Mouse (Mus musculus) liver, embryonic 13.5 days (tissue): ENCODE data around the gene Ccdc60. TPM values are rescaled to one million over a fixed set of nuclear protein-coding genes. Genes with fewer than 3 reads are reported as not detected.

Experiments used
- ATAC-seq: fragments of 200-750 bp; cut with Nextera tagmentation; 2 replicates; pipeline ENCODE4 v1.8.0; 2017; ENCODE audit warnings: low read depth, mild to moderate bottlenecking, moderate number of reproducible peaks, moderate library complexity
- DNase-seq: peaks from one replicate; pipeline ENCODE4 v3.0.0; 2022
- H3K27ac ChIP-seq: fragments of 300-500 bp; sonication (generic); 2 replicates; pipeline ENCODE4 v1.5.1; 2015; ENCODE audit warnings: moderate library complexity, mild to moderate bottlenecking, inconsistent platforms
- H3K27me3 ChIP-seq: fragments of 300-500 bp; sonication (generic); 2 replicates; pipeline ENCODE4 v1.6.1; 2015; ENCODE audit warnings: mild to moderate bottlenecking, inconsistent platforms
- H3K36me3 ChIP-seq: fragments of 300-500 bp; sonication (generic); 2 replicates; pipeline ENCODE4 v1.6.1; 2015; ENCODE audit warnings: mild to moderate bottlenecking, inconsistent platforms
- H3K4me1 ChIP-seq: fragments of 300-500 bp; sonication (generic); replicated peaks from 2 replicates; pipeline ENCODE4 v1.6.1; 2015; ENCODE audit warnings: inconsistent platforms
- H3K4me2 ChIP-seq: fragments of 300-500 bp; sonication (generic); 2 replicates; pipeline ENCODE4 v1.6.1; 2015; ENCODE audit warnings: inconsistent platforms, mild to moderate bottlenecking, moderate library complexity
- H3K4me3 ChIP-seq: fragments of 300-500 bp; sonication (generic); replicated peaks from 2 replicates; pipeline ENCODE4 v1.5.1; 2015; ENCODE audit warnings: mild to moderate bottlenecking, inconsistent platforms
- H3K9ac ChIP-seq: fragments of 300-500 bp; sonication (generic); 2 replicates; pipeline ENCODE4 v1.6.1; 2015; ENCODE audit warnings: mild to moderate bottlenecking, inconsistent platforms
- H3K9me3 ChIP-seq: fragments of 300-500 bp; sonication (generic); replicated peaks from 2 replicates; pipeline ENCODE4 v1.6.1; 2016; ENCODE audit warnings: inconsistent platforms
- WGBS: fragments of 180-500 bp; shearing (Covaris S2); methylation state at CpG from one replicate; pipeline ENCODE4 v1.1.7; 2015; ENCODE audit not compliant: insufficient replicate concordance; 5-methylcytosine and 5-hydroxymethylcytosine counted together
- polyA plus RNA-seq: library from polyadenylated mRNA; unstranded; fragments of >200 nt; fragmentation: Nextera tagmentation; extraction: Ambion mirVana; gene quantifications from 2 replicates; pipeline ENCODE4 v1.2.1, GENCODE M21; 2015

The Ccdc60 gene
- polyA plus RNA-seq, 1 experiment from 2014 or later: 0.05 TPM

GRCm38 (mm10) chr5:116269212-116270145, 19.3 kb downstream of the Ccdc60 start:
- H3K36me3 ChIP-seq: no peaks in the 10 kb centered on the region
- WGBS: 72% methylated on average over 17 of the region's 17 CpGs
- no peak overlapping the region for H3K4me3 ChIP-seq
- no peak overlapping the region for H3K27ac ChIP-seq
- no peak for DNase-seq
- no peak overlapping the region for H3K4me2 ChIP-seq
- H3K9ac ChIP-seq: no peak overlapping the region
- no peak for ATAC-seq
- no peaks in the 10 kb centered on the region for H3K27me3 ChIP-seq
- no peaks in the 10 kb centered on the region for H3K4me1 ChIP-seq
- no peaks in the 10 kb centered on the region for H3K9me3 ChIP-seq

DNA sequence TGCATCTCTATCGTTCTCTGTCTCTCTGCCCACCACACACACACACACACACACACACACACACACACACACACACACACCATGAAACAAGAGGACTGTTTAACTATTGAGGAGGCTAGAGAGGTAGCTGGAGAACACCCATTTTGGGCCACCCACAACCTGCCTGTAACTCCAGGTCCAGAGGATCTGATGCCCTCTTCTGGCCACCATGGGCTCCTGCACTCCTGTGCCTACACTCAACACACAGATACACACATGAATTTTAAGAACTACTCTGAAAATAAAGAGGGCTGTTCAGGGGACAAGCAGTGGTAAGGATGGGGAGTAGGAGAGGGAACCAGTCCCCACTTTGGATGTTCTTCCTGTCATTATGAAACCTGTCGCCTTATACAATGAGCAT, 26.1 kb downstream of the Ccdc60 start:
- no peaks in the 10 kb centered on the region for H3K27me3 ChIP-seq
- 71% methylated on average over 2 of the region's 2 CpGs for WGBS
- H3K4me2 ChIP-seq: no peak overlapping the region
- H3K4me3 ChIP-seq: no peak overlapping the region
- H3K9me3 ChIP-seq: no peaks in the 10 kb centered on the region
- DNase-seq (no peak), ATAC-seq (no peak)
- H3K9ac ChIP-seq: no peak overlapping the region
- H3K4me1 ChIP-seq: no peaks in the 10 kb centered on the region
- no peak overlapping the region for H3K27ac ChIP-seq
- H3K36me3 ChIP-seq: no peaks in the 10 kb centered on the region

GRCm38 (mm10) chr5:116261944-116262343, 26.8 kb downstream of the Ccdc60 start:
- no peak for DNase-seq
- WGBS: 79% methylated on average over 5 of the region's 5 CpGs
- Histone ChIP-seq H3K9me3 (no peaks in the 10 kb centered on the region), H3K36me3 (no peaks in the 10 kb centered on the region), H3K9ac (no peak overlapping the region), H3K27ac (no peak overlapping the region), H3K27me3 (no peaks in the 10 kb centered on the region), H3K4me2 (no peak overlapping the region), H3K4me1 (no peaks in the 10 kb centered on the region), H3K4me3 (no peak overlapping the region)
- no peak for ATAC-seq

- DNase-seq: no peak
- H3K9ac ChIP-seq: no peak overlapping the region
- ATAC-seq: no peak
- H3K9me3 ChIP-seq: no peaks in the 10 kb centered on the region
- no peak overlapping the region for H3K4me3 ChIP-seq
- H3K4me1 ChIP-seq: no peaks in the 10 kb centered on the region
- no peak overlapping the region for H3K4me2 ChIP-seq
- no peak overlapping the region for H3K27ac ChIP-seq
- H3K36me3 ChIP-seq: no peaks in the 10 kb centered on the region
- H3K27me3 ChIP-seq: no peaks in the 10 kb centered on the region
- WGBS: 67% methylated on average over 5 of the region's 5 CpGs
Observed at GRCm38 (mm10) chr5:116260356-116260755, 28.4 kb downstream of the Ccdc60 start.

GRCm38 (mm10) chr5:116258321-116258860, 30.4 kb downstream of the Ccdc60 start:
- H3K4me3 ChIP-seq: no peak overlapping the region
- no peak overlapping the region for H3K9ac ChIP-seq
- H3K4me2 ChIP-seq: no peak overlapping the region
- H3K27me3 ChIP-seq: no peaks in the 10 kb centered on the region
- DNase-seq: no peak
- no peaks in the 10 kb centered on the region for H3K9me3 ChIP-seq
- no peaks in the 10 kb centered on the region for H3K36me3 ChIP-seq
- H3K27ac ChIP-seq: no peak overlapping the region
- peaks cover 8% of the 10 kb centered on the region for H3K4me1 ChIP-seq
- WGBS: 59% methylated on average over 8 of the region's 8 CpGs
- no peak for ATAC-seq

DNA sequence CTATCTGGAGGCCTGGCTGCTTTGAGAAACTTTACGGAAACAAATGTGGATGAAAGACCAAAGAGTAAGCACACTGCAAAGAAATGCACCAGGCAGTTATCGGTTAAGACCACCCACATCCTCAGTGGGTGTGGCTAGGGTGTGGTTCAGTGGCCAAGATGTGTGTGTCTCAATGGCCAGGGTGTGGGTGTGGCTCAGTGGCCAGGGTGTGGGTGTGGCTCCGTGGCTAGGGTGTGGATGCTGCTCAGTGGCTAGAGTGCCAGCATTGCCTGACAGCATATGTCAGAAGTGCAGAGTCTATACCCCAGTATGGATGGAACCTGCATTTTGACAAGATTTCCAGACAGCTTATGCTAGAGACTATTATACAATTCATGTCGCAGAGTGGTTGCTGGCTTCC, 34.9 kb downstream of the Ccdc60 start:
- H3K4me2 ChIP-seq: no peak overlapping the region
- WGBS: 55% methylated on average over 4 of the region's 4 CpGs
- no peak overlapping the region for H3K27ac ChIP-seq
- H3K9me3 ChIP-seq: 0 out of 2 replicates have a peak, but pooled peaks cover 6% of the 10 kb centered on the region
- peaks cover 13% of the 10 kb centered on the region for H3K4me1 ChIP-seq
- peak; percentile 13 for DNase-seq
- H3K36me3 ChIP-seq: no peaks in the 10 kb centered on the region
- ATAC-seq: 0 out of 2 replicates have a peak, but pooled peaks have one; percentile 29
- no peak overlapping the region for H3K4me3 ChIP-seq
- H3K9ac ChIP-seq: no peak overlapping the region
- H3K27me3 ChIP-seq: no peaks in the 10 kb centered on the region

- H3K27ac ChIP-seq: no peak overlapping the region
- DNase-seq: no peak
- no peak overlapping the region for H3K4me2 ChIP-seq
- peaks cover 13% of the 10 kb centered on the region for H3K4me1 ChIP-seq
- H3K4me3 ChIP-seq: no peak overlapping the region
- ATAC-seq: no peak
- WGBS: 37% methylated on average over 6 of the region's 6 CpGs
- H3K36me3 ChIP-seq: no peaks in the 10 kb centered on the region
- H3K9ac ChIP-seq: no peak overlapping the region
- no peaks in the 10 kb centered on the region for H3K27me3 ChIP-seq
- 0 out of 2 replicates have a peak, but pooled peaks cover 6% of the 10 kb centered on the region for H3K9me3 ChIP-seq
Observed at GRCm38 (mm10) chr5:116252186-116252585, 36.6 kb downstream of the Ccdc60 start.

DNA sequence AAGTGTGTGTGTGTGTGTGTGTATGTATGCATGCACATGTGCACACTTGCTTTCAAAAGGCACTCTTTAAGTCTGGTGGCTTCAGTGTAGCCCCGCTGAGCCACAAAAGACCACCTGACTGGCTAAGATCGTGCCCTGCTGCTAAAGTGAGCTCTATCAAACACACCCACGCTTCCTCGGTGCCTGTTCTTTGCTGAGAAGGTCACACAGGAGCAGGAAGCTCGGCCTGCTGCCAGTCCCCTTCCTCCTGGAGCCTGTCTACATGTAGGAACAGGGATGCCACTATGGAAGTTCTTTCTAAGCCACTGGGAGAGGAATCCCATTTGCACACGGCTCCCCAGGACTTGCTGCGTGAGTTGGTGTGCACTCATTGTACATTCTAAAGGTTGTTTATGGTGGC, 42.1 kb downstream of the Ccdc60 start:
- H3K9me3 ChIP-seq: no peaks in the 10 kb centered on the region

GRCm38 (mm10) chr5:116244476-116244875, 44.3 kb downstream of the Ccdc60 start:
- no peak overlapping the region for H3K9ac ChIP-seq
- no peaks in the 10 kb centered on the region for H3K4me1 ChIP-seq
- DNase-seq (no peak), ATAC-seq (no peak)
- no peak overlapping the region for H3K27ac ChIP-seq
- no peaks in the 10 kb centered on the region for H3K36me3 ChIP-seq
- 21% methylated on average over 3 of the region's 3 CpGs for WGBS
- H3K9me3 ChIP-seq: no peaks in the 10 kb centered on the region
- no peak overlapping the region for H3K4me2 ChIP-seq
- no peaks in the 10 kb centered on the region for H3K27me3 ChIP-seq
- no peak overlapping the region for H3K4me3 ChIP-seq

More for the DNA sequence above, 42.1 kb downstream of the Ccdc60 start:
- H3K4me1 ChIP-seq: no peaks in the 10 kb centered on the region
- no peak for DNase-seq
- H3K4me3 ChIP-seq: no peak overlapping the region
- no peak for ATAC-seq
- no peak overlapping the region for H3K4me2 ChIP-seq
- H3K9ac ChIP-seq: no peak overlapping the region
- WGBS: 65% methylated on average over 7 of the region's 7 CpGs
- no peak overlapping the region for H3K27ac ChIP-seq
- no peaks in the 10 kb centered on the region for H3K36me3 ChIP-seq
- no peaks in the 10 kb centered on the region for H3K27me3 ChIP-seq

GRCm38 (mm10) chr5:116243622-116244021, 45.2 kb downstream of the Ccdc60 start:
- Histone ChIP-seq H3K27me3 (no peaks in the 10 kb centered on the region), H3K4me3 (no peak overlapping the region), H3K9ac (no peak overlapping the region), H3K4me2 (no peak overlapping the region), H3K36me3 (no peaks in the 10 kb centered on the region), H3K4me1 (no peaks in the 10 kb centered on the region), H3K27ac (no peak overlapping the region), H3K9me3 (no peaks in the 10 kb centered on the region)
- 61% methylated on average over 9 of the region's 9 CpGs for WGBS
- no peak for DNase-seq
- ATAC-seq: no peak

DNA sequence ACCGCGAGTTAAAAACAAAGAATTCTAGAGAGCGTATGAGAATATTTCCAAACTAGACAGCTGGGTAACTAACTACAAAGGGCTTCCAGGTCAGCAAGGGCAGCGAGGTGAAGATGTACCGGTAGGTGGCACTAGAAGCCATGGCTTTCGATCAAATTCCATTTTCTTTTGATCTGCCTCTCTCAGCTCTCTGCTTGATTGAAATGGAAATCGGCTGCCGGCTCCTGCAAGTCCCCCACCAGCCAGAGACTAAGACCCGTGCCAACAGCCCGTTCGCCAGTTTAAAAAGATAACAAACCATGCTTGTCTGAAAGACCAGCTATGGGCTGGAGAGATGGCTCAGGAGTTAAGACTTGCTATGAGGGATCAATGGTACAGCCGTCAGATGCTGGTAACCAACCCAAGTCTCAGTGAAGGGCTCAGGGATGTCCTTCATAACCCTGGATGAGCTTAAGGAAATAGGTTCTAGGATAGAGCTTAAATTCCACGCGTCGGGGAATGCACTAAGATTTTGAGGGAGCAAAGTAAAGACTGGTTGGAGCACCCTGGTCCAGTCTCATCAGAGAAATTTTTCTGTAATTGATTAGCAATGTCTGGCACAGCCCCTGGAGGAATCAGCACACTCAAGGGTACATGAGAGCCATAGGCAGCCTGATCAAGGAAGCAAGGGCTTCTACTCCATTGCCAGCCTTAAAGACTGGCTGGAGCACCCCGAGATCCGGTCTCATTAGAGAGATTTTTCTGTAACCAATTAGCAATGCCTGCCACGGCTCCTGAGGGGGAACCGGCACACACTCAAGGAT, 56.7 kb downstream of the Ccdc60 start:
- WGBS: 23% methylated on average over 19 of the region's 19 CpGs
- ATAC-seq (no peak), DNase-seq (no peak)
- Histone ChIP-seq H3K4me2 (no peak overlapping the region), H3K9ac (no peak overlapping the region), H3K27me3 (no peaks in the 10 kb centered on the region), H3K9me3 (no peaks in the 10 kb centered on the region), H3K36me3 (no peaks in the 10 kb centered on the region), H3K4me3 (no peak overlapping the region), H3K4me1 (no peaks in the 10 kb centered on the region), H3K27ac (no peak overlapping the region)
